Mouse (Mus musculus) ovary, postnatal 36 days (tissue): ENCODE measurements around the gene Atad3a.

Experiments used
- DNase-seq: peaks from one replicate; pipeline ENCODE4 v3.0.0; 2022; ENCODE audit warnings: low spot score, mixed read lengths

Gene Atad3a

DNA sequence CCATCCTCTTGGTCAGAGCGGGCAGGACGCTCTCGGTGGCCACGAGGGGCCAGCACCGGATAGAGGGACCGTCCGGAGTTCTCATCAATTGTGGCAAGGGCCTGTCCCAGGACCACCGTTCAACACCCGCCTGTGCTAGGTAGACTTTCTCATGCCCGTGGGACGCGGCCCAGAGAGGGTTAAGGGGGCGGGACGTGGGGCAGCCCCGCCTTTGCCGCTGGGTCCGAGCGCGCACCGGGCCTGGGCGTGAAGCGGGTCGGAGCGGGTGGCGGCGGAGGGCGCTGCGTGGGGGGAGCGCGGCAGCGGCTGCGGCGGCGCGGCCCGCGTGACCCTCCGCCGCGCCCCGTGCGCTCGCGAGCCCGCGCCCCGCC, 66.8 kb downstream of the Atad3a start, which contains the start of gene Fndc10:
Gene Fndc10, plus strand, starts transcription at position 232 of the 371 bp plus-strand sequence.
- peak; percentile 74 for DNase-seq

DNA sequence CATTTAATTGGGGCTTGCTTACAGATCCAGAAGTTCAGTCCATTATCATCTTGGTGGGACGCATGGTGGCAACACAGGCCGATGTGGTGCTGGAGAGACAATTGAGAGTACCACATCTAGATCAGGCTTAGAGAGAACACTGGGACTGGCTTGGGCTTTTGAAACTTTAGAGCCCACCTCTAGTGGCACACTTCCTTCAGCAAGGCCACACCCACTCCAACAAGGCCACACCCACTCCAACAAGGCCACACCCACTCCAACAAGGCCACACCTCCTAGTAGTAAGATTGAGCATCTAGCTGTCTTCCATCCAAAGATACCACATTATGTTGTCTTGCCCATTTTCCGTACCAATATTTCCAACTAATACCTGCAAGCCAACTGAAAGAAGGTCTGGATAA, 68.5 kb downstream of the Atad3a start:
- DNase-seq = no peak
